Mouse (Mus musculus) olfactory bulb, adult 2 months (tissue): ENCODE data around the gene Serpine2.

ENCODE experiments used
- CTCF ChIP-seq: fragments of 200-500 bp; IDR thresholded peaks from 2 replicates; pipeline ENCODE4 v1.5.1; 2012; ENCODE audit warnings: low read depth, mild to moderate bottlenecking, low read length, moderate library complexity; ENCODE audit not compliant: insufficient read depth
- POLR2A ChIP-seq: fragments of 200-500 bp; IDR thresholded peaks from 2 replicates; pipeline ENCODE4 v1.6.1; 2012; ENCODE audit warnings: mild to moderate bottlenecking, low read depth, low read length, moderate library complexity; ENCODE audit not compliant: insufficient read depth

DNA sequence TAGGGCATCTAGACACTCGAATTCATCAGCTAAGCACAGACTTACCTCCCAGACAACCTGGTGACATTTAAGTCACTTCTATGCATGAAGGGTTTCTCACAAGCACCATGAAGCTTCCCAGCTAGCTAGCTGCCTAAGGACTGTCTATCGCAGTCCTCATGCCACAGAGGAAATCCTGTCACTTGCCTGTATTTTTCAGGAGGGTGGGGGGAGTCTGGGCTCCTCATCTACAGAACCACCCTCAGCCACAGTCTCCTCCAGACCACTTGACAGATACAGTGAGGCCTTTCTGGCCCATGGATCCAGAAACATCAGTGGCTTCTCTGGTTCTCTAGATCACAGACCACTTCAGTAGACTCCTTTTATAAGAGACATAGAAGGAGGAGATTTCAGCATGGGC, 14.1 kb downstream of the Serpine2 start:
- TF ChIP-seq POLR2A (no peak), CTCF (no peak)
